Mouse (Mus musculus) small intestine, adult 2 months (tissue): ENCODE data around the gene Serpina12. TPM values are rescaled to one million over a fixed set of nuclear protein-coding genes. Genes with fewer than 3 reads are reported as not detected.
A peak's percentile ranks its signal among the peaks of the same experiment; 100 is the strongest.

Source experiments
- H3K27ac ChIP-seq: fragments of 200-500 bp; 2 replicates; pipeline ENCODE4 v1.5.1; 2012; ENCODE audit warnings: low read depth, low read length, control low read depth, inconsistent platforms; ENCODE audit not compliant: insufficient read depth
- H3K27me3 ChIP-seq: fragments of 200-500 bp; 2 replicates; pipeline ENCODE4 v1.6.1; 2012; ENCODE audit warnings: mild to moderate bottlenecking, moderate library complexity, low read length, inconsistent platforms; ENCODE audit not compliant: control insufficient read depth, insufficient read depth
- H3K36me3 ChIP-seq: fragments of 200-500 bp; 2 replicates; pipeline ENCODE4 v1.6.1; 2012; ENCODE audit warnings: mild to moderate bottlenecking, low read length, control low read depth, inconsistent platforms; ENCODE audit not compliant: control insufficient read depth, insufficient read depth
- H3K4me1 ChIP-seq: fragments of 200-500 bp; 2 replicates; pipeline ENCODE4 v1.6.1; 2012; ENCODE audit warnings: low read length, inconsistent platforms, mixed read lengths; ENCODE audit not compliant: control insufficient read depth, insufficient read depth, insufficient read length
- H3K4me3 ChIP-seq: fragments of 200-500 bp; 2 replicates; pipeline ENCODE4 v1.5.1; 2012; ENCODE audit warnings: low read depth, mild to moderate bottlenecking, control low read depth, inconsistent platforms, low read length, moderate library complexity
- CTCF ChIP-seq: fragments of 200-500 bp; IDR thresholded peaks from 2 replicates; pipeline ENCODE4 v1.5.1; 2012; ENCODE audit warnings: low read depth, mild to moderate bottlenecking, control low read depth, inconsistent platforms, low read length, moderate library complexity, mixed read lengths; ENCODE audit not compliant: insufficient replicate concordance, insufficient read length; ENCODE audit errors: extremely low read depth
- POLR2A ChIP-seq: fragments of 200-500 bp; IDR thresholded peaks from 2 replicates; pipeline ENCODE4 v1.6.1; 2012; ENCODE audit warnings: low read depth, mild to moderate bottlenecking, control low read depth, inconsistent platforms, low read length, moderate library complexity
- WGBS: fragments of 180-500 bp; shearing (Covaris S2); methylation state at CpG from one replicate; pipeline ENCODE4 v1.1.7; 2018; 5-methylcytosine and 5-hydroxymethylcytosine counted together
- polyA plus RNA-seq: library from polyadenylated mRNA; depleted of rRNA; stranded (reverse); fragments of >200 nt; gene quantifications from 2 replicates; pipeline ENCODE4 v1.2.3, GENCODE M21; 2012; rRNA removed

The Serpina12 gene
- not detected in 2 replicates for polyA plus RNA-seq

DNA sequence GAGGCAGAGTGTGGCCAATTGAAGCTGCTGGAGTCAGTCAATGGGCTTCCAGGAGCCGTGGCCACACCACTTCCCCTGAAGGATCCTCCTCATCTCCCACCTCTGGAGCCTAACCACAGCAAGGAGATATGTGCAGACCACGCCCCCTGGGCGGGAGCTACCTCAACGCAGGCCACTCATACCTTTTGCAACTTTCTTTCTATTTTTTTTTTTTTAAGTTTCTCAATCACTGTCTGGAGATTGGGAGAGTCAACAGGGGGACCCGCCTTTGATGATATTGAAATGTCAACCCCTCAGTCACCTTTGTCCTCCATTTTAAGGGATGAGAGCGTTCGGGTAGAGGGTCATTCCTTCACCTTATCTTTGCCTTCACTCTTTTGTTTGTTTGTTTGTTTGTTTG is at the start of gene Serpina12:
Serpina12 (minus strand) TSS at position 101 of the 400 bp plus-strand sequence.
- H3K36me3 ChIP-seq: no peaks in the 10 kb centered on the region
- no peak within 1 kb of the TSS for H3K27ac ChIP-seq
- TF ChIP-seq CTCF: no peak
- no peak for TF ChIP-seq POLR2A
- no peaks in the 10 kb centered on the region for H3K27me3 ChIP-seq
- 66% methylated on average over 7 of the region's 7 CpGs for WGBS
- H3K4me3 ChIP-seq: no peak within 1 kb of the TSS
- H3K4me1 ChIP-seq: 0 out of 2 replicates have a peak, but pooled peaks cover 3% of the 10 kb centered on the region

DNA sequence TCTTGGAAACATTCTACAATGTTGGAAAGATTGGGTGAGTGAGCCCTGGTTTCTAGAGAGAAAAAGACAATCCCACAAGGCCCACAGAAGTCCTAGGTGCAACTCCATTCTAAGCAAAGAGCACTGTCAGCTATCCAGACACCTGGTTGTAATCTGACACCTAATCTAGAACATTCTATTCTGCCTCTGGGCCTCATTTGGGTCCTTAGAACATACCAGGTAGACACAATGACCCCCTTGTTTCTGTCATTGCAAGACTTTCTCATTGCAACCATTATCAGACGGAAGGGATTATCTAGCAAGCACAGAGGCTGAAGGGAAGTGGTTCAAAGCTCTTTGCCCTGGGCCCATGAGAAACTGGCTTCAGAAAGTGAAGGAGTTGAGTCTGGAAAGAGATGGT is 47.1 kb upstream of the Serpina12 start:
- Histone ChIP-seq H3K27me3 (no peaks in the 10 kb centered on the region), H3K27ac (no peak overlapping the region), H3K36me3 (no peaks in the 10 kb centered on the region), H3K4me1 (no peaks in the 10 kb centered on the region), H3K4me3 (no peak overlapping the region)
- TF ChIP-seq POLR2A (no peak), CTCF (no peak)
- WGBS: 77% methylated on average over 1 of the region's 1 CpGs

- no peak overlapping the region for H3K27ac ChIP-seq
- H3K27me3 ChIP-seq: no peaks in the 10 kb centered on the region
- WGBS: 83% methylated on average over 2 of the region's 2 CpGs
- no peaks in the 10 kb centered on the region for H3K4me1 ChIP-seq
- H3K4me3 ChIP-seq: no peak overlapping the region
- TF ChIP-seq POLR2A: no peak
- no peaks in the 10 kb centered on the region for H3K36me3 ChIP-seq
These were observed 45.9 kb upstream of the Serpina12 start for GRCm38 (mm10) chr12:104090119-104090518.

DNA sequence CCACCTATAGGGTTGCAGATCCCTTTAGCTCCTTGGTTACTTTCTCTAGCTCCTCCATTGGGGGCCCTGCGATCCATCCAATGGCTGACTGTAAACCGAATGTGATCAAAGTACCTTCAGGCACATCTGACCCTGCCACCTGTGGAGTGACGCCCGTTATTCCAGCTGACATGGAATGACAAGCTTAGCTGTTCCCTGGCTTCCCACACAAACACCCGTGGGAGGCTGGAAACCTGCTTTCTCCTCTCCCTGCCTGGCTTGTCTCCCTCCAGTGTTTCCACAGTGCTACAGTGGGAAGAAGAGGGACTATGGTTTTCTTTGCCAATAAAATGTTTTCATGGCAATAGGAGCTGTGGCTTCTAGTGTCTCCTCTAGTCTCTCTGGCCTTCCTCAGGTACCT is 28.0 kb upstream of the Serpina12 start:
- Histone ChIP-seq H3K36me3 (no peaks in the 10 kb centered on the region), H3K4me3 (no peak overlapping the region), H3K27me3 (no peaks in the 10 kb centered on the region), H3K27ac (no peak overlapping the region), H3K4me1 (peaks cover 3% of the 10 kb centered on the region; the same call in 1 of the 2 replicates)
- WGBS: 47% methylated on average over 5 of the region's 5 CpGs
- TF ChIP-seq CTCF (no peak), POLR2A (no peak)

DNA sequence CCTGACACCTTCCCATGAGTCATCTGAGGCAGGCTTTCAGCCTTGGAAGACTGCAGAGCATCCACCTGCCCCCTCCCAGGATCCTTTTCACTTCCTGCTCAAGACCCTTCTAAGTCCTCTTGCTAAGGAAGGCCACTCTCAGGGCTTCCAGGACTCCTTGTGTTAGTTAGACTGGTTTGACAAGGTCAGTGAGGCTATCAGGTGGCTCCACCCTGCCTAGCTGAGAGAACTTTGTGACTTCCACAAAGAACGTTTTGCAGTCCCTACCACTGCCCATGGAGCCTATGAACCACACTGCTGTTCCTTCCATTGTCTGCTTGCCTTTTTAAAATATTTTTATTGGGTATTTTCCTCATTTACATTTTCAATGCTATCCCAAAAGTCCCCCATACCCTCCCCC is 27.5 kb upstream of the Serpina12 start:
- TF ChIP-seq CTCF (no peak), POLR2A (no peak)
- 9% methylated on average over 1 of the region's 1 CpGs for WGBS
- Histone ChIP-seq H3K4me3 (no peak overlapping the region), H3K4me1 (peaks cover 3% of the 10 kb centered on the region; the same call in 1 of the 2 replicates), H3K27me3 (no peaks in the 10 kb centered on the region), H3K27ac (no peak overlapping the region), H3K36me3 (no peaks in the 10 kb centered on the region)

DNA sequence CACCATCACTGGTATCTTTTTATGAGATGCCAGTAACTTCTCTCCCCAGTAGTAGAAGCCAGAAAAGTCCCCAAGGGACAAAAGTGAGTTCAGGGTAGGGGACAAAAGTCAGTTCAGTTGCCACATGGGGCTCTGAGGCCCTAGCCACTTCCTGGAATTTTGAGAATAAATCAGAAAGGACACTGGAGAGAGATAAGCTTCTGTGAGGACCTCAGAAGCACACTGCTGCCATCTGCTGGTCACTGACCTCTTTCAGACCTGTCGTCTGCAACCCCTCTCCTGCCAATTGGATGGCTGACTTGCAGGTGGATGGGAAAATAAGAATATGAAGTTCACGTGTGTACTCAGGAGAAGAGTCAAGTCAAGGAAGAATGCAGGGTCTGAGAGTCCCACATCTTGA is 25.4 kb upstream of the Serpina12 start:
- no peaks in the 10 kb centered on the region for H3K27me3 ChIP-seq
- peaks cover 3% of the 10 kb centered on the region; the same call in 1 of the 2 replicates for H3K4me1 ChIP-seq
- peak; percentile 84; the same call in 1 of the 2 replicates for TF ChIP-seq CTCF
- TF ChIP-seq POLR2A: no peak
- H3K27ac ChIP-seq: no peak overlapping the region
- H3K4me3 ChIP-seq: no peak overlapping the region
- 3% methylated on average over 2 of the region's 2 CpGs for WGBS
- H3K36me3 ChIP-seq: no peaks in the 10 kb centered on the region

GRCm38 (mm10) chr12:104067549-104067948 is 23.3 kb upstream of the Serpina12 start:
- H3K4me3 ChIP-seq: no peak overlapping the region; the same call in 1 of the 2 replicates
- WGBS: 18% methylated on average over 4 of the region's 4 CpGs

More at GRCm38 (mm10) chr12:104067549-104067948, 23.3 kb upstream of the Serpina12 start:
- Histone ChIP-seq H3K27me3 (no peaks in the 10 kb centered on the region), H3K4me1 (peaks cover 3% of the 10 kb centered on the region; the same call in 1 of the 2 replicates), H3K36me3 (no peaks in the 10 kb centered on the region), H3K27ac (no peak overlapping the region)
- TF ChIP-seq CTCF (no peak), POLR2A (no peak)
